ENCODE assay signal across 1 mouse cellular context in the genomic region with DNA sequence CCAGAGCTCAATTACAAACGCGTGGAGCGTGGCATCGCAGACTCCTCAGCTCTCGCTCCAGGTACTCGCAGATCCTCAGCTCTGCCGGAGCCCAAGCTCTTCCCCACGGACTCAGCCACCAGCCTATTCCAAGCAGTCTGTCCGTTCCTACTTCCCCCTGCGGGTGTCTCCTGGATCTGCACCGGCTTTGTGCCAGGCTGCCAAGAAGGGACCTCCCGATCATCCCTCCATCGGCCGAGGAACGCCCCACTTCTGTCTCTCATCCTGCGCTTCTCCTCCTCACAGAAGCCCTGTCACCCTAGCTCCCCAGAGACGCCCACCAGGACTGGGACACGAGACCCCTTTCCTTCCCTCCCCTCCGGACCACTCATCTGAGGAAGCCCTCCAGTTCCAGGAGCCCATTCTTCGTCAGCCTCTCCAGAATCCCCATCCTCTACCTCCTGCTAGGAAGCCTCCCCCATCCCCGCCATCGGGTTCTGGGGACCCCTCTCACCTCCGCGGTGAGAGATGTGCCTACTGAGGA.
A peak's percentile ranks its signal among the peaks of the same experiment; 100 is the strongest.
TF ChIP-seq lines count a peak whose summit lies in the region.

No protein-coding gene starts in this region.

TF ChIP-seq in CH12.LX, 34 proteins besides CTCF, POLR2A, EP300 and RAD21:
- TF ChIP-seq IRF4 (IDR thresholded peaks at IDR 0.05; ENCODE audit: low read depth, low read length) (0 out of 2 replicates have a peak, but pooled peaks have one; percentile 25), MAZ (IDR thresholded peaks at IDR 0.05; ENCODE audit: low read depth, low read length) (no peak), ZNF384 (IDR thresholded peaks at IDR 0.05; ENCODE audit: low read depth, low read length) (no peak), KAT2A (IDR thresholded peaks at IDR 0.05; ENCODE audit: insufficient replicate concordance, low read length) (no peak), ELF1 (IDR thresholded peaks at IDR 0.05; ENCODE audit: low read depth, low read length) (no peak; the same call in 1 of the 2 replicates), GABPA (IDR thresholded peaks at IDR 0.05; ENCODE audit: insufficient replicate concordance, low read depth, low read length) (no peak), CHD1 (IDR thresholded peaks at IDR 0.05; ENCODE audit: low read depth, low read length) (no peak), CHD2 (IDR thresholded peaks at IDR 0.05; ENCODE audit: low read length) (no peak), MEF2A (IDR thresholded peaks at IDR 0.05; ENCODE audit: borderline replicate concordance, low read depth, low read length) (no peak), JUN (IDR thresholded peaks at IDR 0.05; ENCODE audit: insufficient read depth, low read depth, low read length) (no peak), MXI1 (IDR thresholded peaks at IDR 0.05; ENCODE audit: low read depth, low read length) (peak; percentile 18; the same call in 1 of the 2 replicates), NRF1 (IDR thresholded peaks at IDR 0.05; ENCODE audit: low read depth, low read length) (no peak)
